Mouse (Mus musculus) midbrain, embryonic 14.5 days (tissue): Measurements from ENCODE around the gene Cdc14a. TPM values are rescaled to one million over a fixed set of nuclear protein-coding genes. Genes with fewer than 3 reads are reported as not detected.

ENCODE experiments used
- ATAC-seq: fragments of 200-750 bp; cut with Nextera tagmentation; 2 replicates; pipeline ENCODE4 v1.8.0; 2017; ENCODE audit warnings: moderate number of reproducible peaks, moderate library complexity; ENCODE audit not compliant: low FRiP score, low TSS enrichment
- DNase-seq: peaks from one replicate; pipeline ENCODE4 v3.0.0-alpha.2; 2015
- H3K27ac ChIP-seq: fragments of 300-500 bp; sonication (generic); replicated peaks from 2 replicates; pipeline ENCODE4 v1.5.1; 2014; ENCODE audit warnings: mild to moderate bottlenecking, low read depth, low read length, moderate library complexity
- H3K27me3 ChIP-seq: fragments of 300-500 bp; sonication (generic); 2 replicates; pipeline ENCODE4 v1.6.1; 2014; ENCODE audit warnings: low read length, control low read depth, mixed read lengths; ENCODE audit not compliant: control insufficient read depth, insufficient read depth
- H3K36me3 ChIP-seq: fragments of 300-500 bp; sonication (generic); 2 replicates; pipeline ENCODE4 v1.6.1; 2014; ENCODE audit warnings: low read length, control low read depth; ENCODE audit not compliant: control insufficient read depth, insufficient read depth
- H3K4me1 ChIP-seq: fragments of 300-500 bp; sonication (generic); 2 replicates; pipeline ENCODE4 v1.6.1; 2014; ENCODE audit warnings: mild to moderate bottlenecking, antibody characterized with exemption, low read length, control low read depth; ENCODE audit not compliant: control insufficient read depth, insufficient read depth
- H3K4me2 ChIP-seq: fragments of 300-500 bp; sonication (generic); 2 replicates; pipeline ENCODE4 v1.6.1; 2014; ENCODE audit warnings: mild to moderate bottlenecking, low read length, moderate library complexity
- H3K4me3 ChIP-seq: fragments of 300-500 bp; sonication (generic); replicated peaks from 2 replicates; pipeline ENCODE4 v1.5.1; 2014; ENCODE audit warnings: low read depth, low read length
- H3K9ac ChIP-seq: fragments of 300-500 bp; sonication (generic); replicated peaks from 2 replicates; pipeline ENCODE4 v1.6.1; 2014; ENCODE audit warnings: mild to moderate bottlenecking, low read length, moderate library complexity
- H3K9me3 ChIP-seq: fragments of 300-500 bp; sonication (generic); 2 replicates; pipeline ENCODE4 v1.6.1; 2016; ENCODE audit warnings: low read length, control low read depth, mixed read lengths; ENCODE audit not compliant: control insufficient read depth
- WGBS: fragments of 180-500 bp; shearing (Covaris S2); extraction: QIAGEN DNeasy Blood & Tissue Kit; methylation state at CpG from one replicate; pipeline ENCODE4 v1.1.7; 2014; 5-methylcytosine and 5-hydroxymethylcytosine counted together
- polyA plus RNA-seq: library from polyadenylated mRNA; unstranded; fragments of >200 nt; fragmentation: Nextera tagmentation; extraction: Ambion mirVana; gene quantifications from 2 replicates; pipeline ENCODE4 v1.2.1, GENCODE M21; 2014

Cdc14a gene
- polyA plus RNA-seq, 1 experiment from 2014 or later: 6.2 TPM

- Histone ChIP-seq H3K9me3 (no peaks in the 10 kb centered on the region), H3K4me3 (peak overlapping the region; percentile 97), H3K27ac (peak overlapping the region; percentile 86), H3K9ac (peak overlapping the region; percentile 89), H3K36me3 (0 out of 2 replicates have a peak, but pooled peaks cover 2% of the 10 kb centered on the region), H3K4me1 (peaks cover 17% of the 10 kb centered on the region), H3K27me3 (no peaks in the 10 kb centered on the region), H3K4me2 (peak overlapping the region; percentile 98)
- DNase-seq (peak; percentile 88), ATAC-seq (peak; percentile 53)
- under 1% methylated on average over 23 of the region's 23 CpGs for WGBS
Observed at GRCm38 (mm10) chr3:116422795-116423352, 958 bp downstream of the Cdc14a start.

DNA sequence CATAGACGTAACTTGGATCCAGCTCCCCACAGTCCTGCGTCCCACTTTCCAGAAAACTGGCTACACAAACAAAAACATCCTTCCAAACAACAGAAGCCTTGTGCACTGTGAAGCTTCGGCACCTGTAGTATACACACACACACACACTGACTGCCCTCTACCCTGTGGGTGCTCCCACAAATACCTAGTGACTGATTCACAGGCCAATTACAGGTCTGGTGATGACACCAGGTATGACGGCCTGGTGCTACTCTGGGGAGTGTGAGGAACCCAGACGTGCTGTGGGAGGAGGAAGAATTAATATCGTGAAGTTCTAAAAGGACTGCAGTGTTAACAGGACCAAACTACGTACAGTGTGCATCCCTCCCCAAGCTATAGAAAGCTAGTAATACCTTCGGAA, 1.8 kb downstream of the Cdc14a start:
- Histone ChIP-seq H3K4me3 (peak overlapping the region; percentile 97), H3K27me3 (no peaks in the 10 kb centered on the region), H3K9me3 (no peaks in the 10 kb centered on the region), H3K36me3 (0 out of 2 replicates have a peak, but pooled peaks cover 3% of the 10 kb centered on the region), H3K4me2 (peak overlapping the region; percentile 98), H3K27ac (no peak overlapping the region), H3K9ac (0 out of 2 replicates have a peak overlapping the region, but pooled peaks have one; percentile 89), H3K4me1 (peaks cover 17% of the 10 kb centered on the region)
- no peak for DNase-seq
- no peak for ATAC-seq
- 36% methylated on average over 8 of the region's 8 CpGs for WGBS

DNA sequence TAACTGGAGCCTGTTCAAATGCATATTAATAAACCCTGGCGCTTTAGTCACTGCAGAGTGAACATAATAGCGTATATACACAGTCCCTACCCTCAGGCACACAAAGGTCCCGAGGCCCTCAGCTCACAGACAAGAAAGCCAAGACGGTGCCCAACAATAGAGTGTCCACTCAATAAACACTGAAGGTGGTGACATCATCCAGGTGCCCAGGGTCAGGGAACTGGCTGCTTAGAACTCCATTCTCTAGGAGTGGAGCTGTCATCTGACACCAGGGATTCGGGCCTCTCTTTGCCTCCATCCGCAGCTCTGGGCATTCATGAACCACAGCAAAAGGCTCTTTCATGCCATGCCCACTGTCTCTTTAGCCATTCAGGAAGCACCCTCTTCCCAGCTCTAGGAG, 2.7 kb downstream of the Cdc14a start:
- DNase-seq: peak; percentile 15
- Histone ChIP-seq H3K27me3 (no peaks in the 10 kb centered on the region), H3K4me3 (0 out of 2 replicates have a peak overlapping the region, but pooled peaks have one; percentile 1), H3K4me1 (peaks cover 17% of the 10 kb centered on the region), H3K36me3 (0 out of 2 replicates have a peak, but pooled peaks cover 3% of the 10 kb centered on the region), H3K4me2 (peak overlapping the region; percentile 98), H3K9me3 (no peaks in the 10 kb centered on the region), H3K27ac (no peak overlapping the region), H3K9ac (peak overlapping the region; percentile 1; the same call in 1 of the 2 replicates)
- ATAC-seq: no peak
- 9% methylated on average over 6 of the region's 6 CpGs for WGBS

DNA sequence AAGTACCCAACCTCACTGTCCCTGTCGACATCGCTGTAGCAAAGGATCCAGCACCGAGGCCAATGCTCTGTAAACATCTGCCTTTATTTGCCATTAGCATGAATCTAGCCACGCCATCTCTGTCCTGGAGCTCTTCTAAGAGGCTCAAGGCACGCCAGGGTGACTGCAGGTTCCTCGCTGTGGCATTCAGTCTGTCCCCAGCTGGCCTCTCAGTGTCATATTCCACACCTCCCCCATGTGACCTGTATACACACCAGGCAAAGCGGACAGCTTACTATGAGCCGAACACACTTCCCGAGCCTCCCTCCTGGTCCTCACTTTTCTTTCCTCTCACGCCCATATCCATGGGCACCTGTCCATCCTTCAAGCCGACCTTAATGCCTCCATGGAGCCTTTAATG, 4.0 kb downstream of the Cdc14a start:
- ATAC-seq (no peak), DNase-seq (no peak)
- Histone ChIP-seq H3K36me3 (0 out of 2 replicates have a peak, but pooled peaks cover 3% of the 10 kb centered on the region), H3K27ac (no peak overlapping the region), H3K9ac (no peak overlapping the region), H3K9me3 (no peaks in the 10 kb centered on the region), H3K4me2 (no peak overlapping the region), H3K27me3 (no peaks in the 10 kb centered on the region), H3K4me3 (no peak overlapping the region), H3K4me1 (peaks cover 17% of the 10 kb centered on the region)
- WGBS: 91% methylated on average over 11 of the region's 11 CpGs

DNA sequence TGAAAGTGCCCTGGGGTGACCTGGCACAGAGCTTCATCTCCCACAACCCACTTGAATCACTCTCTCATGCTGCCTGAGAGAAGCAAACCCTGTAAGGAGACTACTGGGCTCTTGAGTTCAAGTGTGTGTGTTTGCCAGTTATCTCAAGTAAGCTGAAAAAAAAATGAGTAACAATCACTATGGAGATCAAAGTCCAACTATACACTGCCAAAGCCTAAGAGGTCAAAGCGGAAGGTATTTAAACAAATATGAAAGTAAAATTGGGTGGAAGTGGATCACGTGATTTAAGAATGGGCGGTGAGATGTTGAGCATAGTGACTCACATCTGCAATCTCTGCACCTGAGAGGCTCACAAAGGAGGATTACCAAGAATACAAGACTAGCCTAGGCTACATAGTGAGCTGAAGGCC, 9.4 kb downstream of the Cdc14a start:
- 98% methylated on average over 3 of the region's 3 CpGs for WGBS
- no peak overlapping the region for H3K27ac ChIP-seq
- H3K27me3 ChIP-seq: no peaks in the 10 kb centered on the region
- DNase-seq (no peak), ATAC-seq (no peak)
- no peak overlapping the region for H3K9ac ChIP-seq
- H3K4me1 ChIP-seq: no peaks in the 10 kb centered on the region
- H3K9me3 ChIP-seq: no peaks in the 10 kb centered on the region
- no peak overlapping the region for H3K4me3 ChIP-seq
- 0 out of 2 replicates have a peak, but pooled peaks cover 3% of the 10 kb centered on the region for H3K36me3 ChIP-seq
- H3K4me2 ChIP-seq: no peak overlapping the region

DNA sequence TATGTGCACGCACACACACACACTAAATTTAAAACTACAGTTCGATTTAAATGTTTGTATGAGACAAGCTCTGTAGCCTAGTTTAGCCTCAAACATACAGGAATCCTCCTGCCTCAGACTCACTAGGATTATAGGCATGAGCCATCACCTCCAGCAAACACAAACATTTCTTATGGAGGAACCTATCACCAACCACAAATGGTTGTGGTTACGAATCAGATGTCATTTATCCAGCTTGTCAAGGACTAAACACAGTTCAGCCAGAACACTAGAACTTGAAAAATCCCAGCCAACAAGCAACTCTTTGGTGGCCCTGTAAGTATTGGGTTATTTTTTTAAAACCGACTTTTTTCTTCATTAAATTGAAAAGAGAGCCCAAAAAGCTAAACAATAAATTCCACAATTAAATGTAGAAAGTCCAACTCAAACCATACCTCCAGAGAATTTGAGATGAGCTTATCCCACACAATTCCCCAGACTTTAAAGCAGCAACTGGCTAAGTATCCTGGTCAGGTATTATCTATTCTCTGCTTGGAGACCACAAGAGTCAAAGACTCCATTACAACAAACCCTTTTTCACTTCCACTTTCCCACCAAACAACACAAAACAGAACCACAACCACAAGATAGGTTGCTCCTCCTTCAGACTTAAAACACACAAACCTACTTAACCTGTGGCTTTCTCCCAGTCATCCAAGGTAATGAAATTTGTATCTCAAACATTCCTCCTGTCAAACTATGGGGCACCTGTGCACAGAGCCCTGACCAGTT, 10.7 kb downstream of the Cdc14a start:
- DNase-seq: no peak
- Histone ChIP-seq H3K4me2 (no peak overlapping the region), H3K4me1 (no peaks in the 10 kb centered on the region), H3K36me3 (0 out of 2 replicates have a peak, but pooled peaks cover 3% of the 10 kb centered on the region), H3K9me3 (no peaks in the 10 kb centered on the region), H3K9ac (no peak overlapping the region), H3K4me3 (no peak overlapping the region), H3K27me3 (no peaks in the 10 kb centered on the region), H3K27ac (no peak overlapping the region)
- 98% methylated on average over 4 of the region's 4 CpGs for WGBS
- ATAC-seq: no peak

GRCm38 (mm10) chr3:116410051-116410450, 13.8 kb downstream of the Cdc14a start:
- 63% methylated on average over 7 of the region's 7 CpGs for WGBS
- DNase-seq: no peak

GRCm38 (mm10) chr3:116409486-116409885, 14.3 kb downstream of the Cdc14a start:
- DNase-seq (no peak), ATAC-seq (no peak)
- H3K4me2 ChIP-seq: no peak overlapping the region
- H3K4me3 ChIP-seq: no peak overlapping the region
- H3K27ac ChIP-seq: no peak overlapping the region
- no peaks in the 10 kb centered on the region for H3K9me3 ChIP-seq
- no peaks in the 10 kb centered on the region for H3K36me3 ChIP-seq
- 79% methylated on average over 8 of the region's 8 CpGs for WGBS
- no peaks in the 10 kb centered on the region for H3K27me3 ChIP-seq
- no peaks in the 10 kb centered on the region for H3K4me1 ChIP-seq
- H3K9ac ChIP-seq: no peak overlapping the region

More at GRCm38 (mm10) chr3:116410051-116410450, 13.8 kb downstream of the Cdc14a start:
- Histone ChIP-seq H3K27me3 (no peaks in the 10 kb centered on the region), H3K36me3 (no peaks in the 10 kb centered on the region), H3K4me2 (no peak overlapping the region), H3K27ac (no peak overlapping the region), H3K4me3 (no peak overlapping the region), H3K9ac (no peak overlapping the region), H3K4me1 (no peaks in the 10 kb centered on the region), H3K9me3 (no peaks in the 10 kb centered on the region)
- ATAC-seq: no peak
